Mouse (Mus musculus) midbrain, postnatal 0 days (tissue): ENCODE measurements at regions not wholly inside any gene's neighbourhood (a gene's known extent, or its start where the extent isn't known, plus 50 kb on each side); places are given as distances from the start of the nearest gene placed in this dataset.

Experiments
- ATAC-seq: fragments of 200-750 bp; cut with Nextera tagmentation; 2 replicates; pipeline ENCODE4 v1.8.0; 2017; ENCODE audit warnings: moderate number of reproducible peaks, mild to moderate bottlenecking, moderate TSS enrichment, moderate library complexity; ENCODE audit not compliant: low FRiP score
- DNase-seq: peaks from one replicate; pipeline ENCODE4 v3.0.0-alpha.2; 2015; ENCODE audit warnings: low spot score
- H3K27ac ChIP-seq: fragments of 300-500 bp; sonication (generic); 2 replicates; pipeline ENCODE4 v1.5.1; 2014; ENCODE audit warnings: low read depth, mild to moderate bottlenecking, low read length, mixed read lengths
- H3K27me3 ChIP-seq: fragments of 300-500 bp; sonication (generic); 2 replicates; pipeline ENCODE4 v1.6.1; 2014; ENCODE audit warnings: low read length, control low read depth, mixed read lengths; ENCODE audit not compliant: insufficient read depth
- H3K36me3 ChIP-seq: fragments of 300-500 bp; sonication (generic); 2 replicates; pipeline ENCODE4 v1.6.1; 2014; ENCODE audit warnings: low read length, control low read depth, mixed read lengths; ENCODE audit not compliant: insufficient read depth
- H3K4me1 ChIP-seq: fragments of 300-500 bp; sonication (generic); 2 replicates; pipeline ENCODE4 v1.6.1; 2014; ENCODE audit warnings: mild to moderate bottlenecking, control low read depth, antibody characterized with exemption, low read length, mixed read lengths; ENCODE audit not compliant: insufficient read depth
- H3K4me2 ChIP-seq: fragments of 300-500 bp; sonication (generic); 2 replicates; pipeline ENCODE4 v1.6.1; 2014; ENCODE audit warnings: low read depth, mild to moderate bottlenecking, low read length, mixed read lengths; ENCODE audit not compliant: poor library complexity, severe bottlenecking
- H3K4me3 ChIP-seq: fragments of 300-500 bp; sonication (generic); 2 replicates; pipeline ENCODE4 v1.5.1; 2014; ENCODE audit warnings: low read depth, mild to moderate bottlenecking, low read length, moderate library complexity
- H3K9ac ChIP-seq: fragments of 300-500 bp; sonication (generic); replicated peaks from 2 replicates; pipeline ENCODE4 v1.6.1; 2014; ENCODE audit warnings: mild to moderate bottlenecking, low read length, moderate library complexity, mixed read lengths; ENCODE audit not compliant: poor library complexity, severe bottlenecking
- H3K9me3 ChIP-seq: fragments of 300-500 bp; sonication (generic); 2 replicates; pipeline ENCODE4 v1.6.1; 2016; ENCODE audit warnings: low read length, control low read depth
- CTCF ChIP-seq: IDR thresholded peaks from 2 replicates; pipeline ENCODE4 v1.5.1; 2016; ENCODE audit warnings: antibody characterized with exemption, mild to moderate bottlenecking
- WGBS: fragments of 180-500 bp; shearing (Covaris S2); extraction: QIAGEN DNeasy Blood & Tissue Kit; methylation state at CpG from one replicate; pipeline ENCODE4 v1.1.7; 2014; 5-methylcytosine and 5-hydroxymethylcytosine counted together

DNA sequence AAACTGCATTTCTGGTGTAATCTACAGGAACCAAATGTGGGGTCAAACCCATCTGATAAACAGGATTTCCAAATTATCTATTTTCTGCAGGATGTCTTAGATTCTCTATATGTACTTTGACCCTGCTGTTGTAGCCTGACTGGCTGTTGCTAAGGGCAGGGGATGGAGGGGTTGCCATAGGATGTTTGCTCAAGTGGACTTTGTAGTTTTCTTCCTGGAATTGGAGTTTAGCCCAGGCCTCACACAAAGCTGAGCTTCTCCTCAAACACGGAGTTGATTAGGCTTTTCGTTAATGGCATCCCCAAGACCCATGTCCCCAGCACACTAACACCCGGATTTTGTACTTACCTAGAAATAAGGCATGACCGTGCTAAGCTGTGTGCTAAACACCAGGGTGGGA, 173.3 kb downstream of the Atp23 start:
- H3K4me1 ChIP-seq, result no peaks in the 10 kb centered on the region
- DNase-seq (no peak), ATAC-seq (no peak)
- H3K4me2 ChIP-seq, result no peak overlapping the region
- no peak for TF ChIP-seq CTCF
- WGBS, result 81% methylated on average over 4 of the region's 4 CpGs
- H3K27ac ChIP-seq, result no peak overlapping the region
- H3K9me3 ChIP-seq, result no peaks in the 10 kb centered on the region
- no peak overlapping the region for H3K4me3 ChIP-seq
- no peaks in the 10 kb centered on the region for H3K36me3 ChIP-seq
- no peaks in the 10 kb centered on the region for H3K27me3 ChIP-seq
- H3K9ac ChIP-seq, result no peak overlapping the region

DNA sequence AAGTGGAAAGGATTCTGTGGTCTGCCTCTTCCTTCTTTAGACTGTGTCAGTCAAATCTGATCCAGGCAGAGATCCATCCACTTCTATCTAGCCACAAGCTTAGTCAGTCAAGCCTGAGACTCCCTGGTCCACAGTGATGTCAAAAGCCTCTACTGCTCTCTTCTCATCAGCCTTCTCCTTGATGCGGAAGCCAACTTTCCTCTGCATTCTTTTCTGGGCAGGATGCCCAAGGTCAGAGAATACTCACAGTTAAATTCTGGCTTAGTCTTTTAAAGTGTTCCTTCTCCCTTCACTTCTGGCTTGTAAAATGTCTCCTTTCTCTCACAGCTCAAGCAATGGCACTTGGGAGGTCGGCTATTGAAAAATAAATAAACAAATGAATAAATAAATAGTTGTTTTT, 183.2 kb downstream of the Atp23 start:
- DNase-seq, result peak; percentile 67
- no peaks in the 10 kb centered on the region for H3K4me1 ChIP-seq
- no peak overlapping the region for H3K4me3 ChIP-seq
- H3K27me3 ChIP-seq, result no peaks in the 10 kb centered on the region
- ATAC-seq, result no peak
- H3K9me3 ChIP-seq, result no peaks in the 10 kb centered on the region
- TF ChIP-seq CTCF, result no peak
- 53% methylated on average over 2 of the region's 2 CpGs for WGBS
- no peak overlapping the region for H3K9ac ChIP-seq
- no peaks in the 10 kb centered on the region for H3K36me3 ChIP-seq
- H3K27ac ChIP-seq, result no peak overlapping the region
- H3K4me2 ChIP-seq, result no peak overlapping the region

DNA sequence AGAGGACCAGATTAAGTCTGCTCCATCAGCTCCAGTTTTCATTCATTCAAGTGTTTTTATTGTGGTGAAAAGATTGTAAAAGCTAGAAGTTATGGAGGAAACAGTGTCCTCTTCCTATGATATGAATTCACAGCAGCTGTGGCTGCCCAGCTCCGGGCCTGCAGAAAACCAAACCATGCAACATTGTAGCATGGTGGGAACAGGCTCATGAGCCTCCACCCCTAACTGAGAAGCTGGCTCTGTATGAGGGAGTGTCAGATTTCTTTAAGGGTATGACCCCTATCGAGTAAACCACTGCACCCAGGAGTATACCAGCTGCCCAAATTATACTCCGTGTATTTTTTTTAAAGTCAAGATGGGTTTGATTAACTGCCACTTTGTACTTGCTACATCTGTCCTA, 189.4 kb downstream of the Atp23 start:
- Histone ChIP-seq H3K4me1 (no peaks in the 10 kb centered on the region), H3K9me3 (no peaks in the 10 kb centered on the region), H3K27me3 (no peaks in the 10 kb centered on the region), H3K36me3 (no peaks in the 10 kb centered on the region), H3K4me3 (no peak overlapping the region), H3K27ac (no peak overlapping the region), H3K9ac (no peak overlapping the region), H3K4me2 (no peak overlapping the region)
- TF ChIP-seq CTCF, result no peak
- ATAC-seq, result no peak
- no peak for DNase-seq
- WGBS, result 68% methylated on average over 3 of the region's 3 CpGs

DNA sequence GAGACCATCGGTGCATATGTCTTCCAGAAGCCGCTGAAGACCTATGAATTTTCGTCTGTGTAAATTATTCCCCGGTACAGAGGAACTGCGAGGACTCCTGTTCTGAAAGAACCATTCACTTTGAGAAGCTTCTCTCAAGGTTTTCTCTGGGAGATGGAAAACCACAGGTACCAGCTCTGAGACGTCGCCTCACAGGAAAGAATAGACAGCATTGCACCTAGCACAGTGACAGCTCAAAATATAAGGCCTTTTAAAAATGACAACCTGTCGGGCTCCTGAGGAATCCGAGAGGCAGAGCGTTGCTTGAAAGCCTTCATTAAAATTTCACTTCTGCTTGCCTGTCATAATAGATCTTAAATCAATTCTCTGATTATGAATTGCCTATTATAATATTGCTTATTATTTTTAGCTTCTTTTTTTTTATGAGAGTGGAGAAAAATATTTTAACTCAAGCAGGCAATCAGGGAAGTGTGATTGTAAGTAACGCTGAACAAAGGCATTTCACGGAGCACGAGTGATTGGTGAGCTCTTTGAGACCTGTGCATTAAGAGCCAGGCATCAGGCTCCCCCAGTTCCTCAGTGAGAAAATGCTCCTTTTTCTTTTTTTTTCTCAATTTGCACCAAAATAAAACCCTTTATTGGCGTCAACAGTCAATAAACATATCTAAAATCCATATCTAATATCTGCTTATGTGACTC, 191.8 kb downstream of the Atp23 start:
- Histone ChIP-seq H3K27me3 (no peaks in the 10 kb centered on the region), H3K9ac (no peak overlapping the region), H3K9me3 (no peaks in the 10 kb centered on the region), H3K4me2 (no peak overlapping the region), H3K4me3 (no peak overlapping the region), H3K4me1 (no peaks in the 10 kb centered on the region), H3K36me3 (no peaks in the 10 kb centered on the region), H3K27ac (peak overlapping the region; percentile 32; the same call in 1 of the 2 replicates)
- DNase-seq (no peak), ATAC-seq (no peak)
- WGBS, result 49% methylated on average over 14 of the region's 14 CpGs
- no peak for TF ChIP-seq CTCF

DNA sequence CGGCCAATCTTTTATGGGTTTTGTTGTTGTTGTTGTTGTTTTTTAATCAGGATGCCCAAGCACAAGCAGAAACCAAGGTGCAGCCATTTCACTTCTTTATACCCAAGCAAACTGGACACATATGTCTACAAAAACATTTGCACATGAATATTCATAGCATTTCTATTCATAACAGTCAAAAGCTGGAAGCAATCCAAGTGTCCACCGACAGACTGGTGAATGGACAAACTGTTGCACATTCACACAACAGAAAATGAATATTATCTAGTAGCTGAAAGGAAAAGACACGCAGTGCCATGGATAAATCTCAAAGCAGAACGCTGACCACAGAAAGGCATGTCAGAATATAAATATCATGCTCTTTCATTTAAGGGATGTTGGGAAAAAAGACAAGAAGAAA, 192.4 kb downstream of the Atp23 start:
- peak; percentile 69 for DNase-seq
- Histone ChIP-seq H3K27ac (peak overlapping the region; percentile 32; the same call in 1 of the 2 replicates), H3K9ac (no peak overlapping the region), H3K36me3 (no peaks in the 10 kb centered on the region), H3K4me2 (no peak overlapping the region), H3K4me3 (no peak overlapping the region), H3K9me3 (no peaks in the 10 kb centered on the region), H3K4me1 (no peaks in the 10 kb centered on the region), H3K27me3 (no peaks in the 10 kb centered on the region)
- ATAC-seq, result no peak
- WGBS, result 32% methylated on average over 4 of the region's 4 CpGs
- no peak for TF ChIP-seq CTCF

DNA sequence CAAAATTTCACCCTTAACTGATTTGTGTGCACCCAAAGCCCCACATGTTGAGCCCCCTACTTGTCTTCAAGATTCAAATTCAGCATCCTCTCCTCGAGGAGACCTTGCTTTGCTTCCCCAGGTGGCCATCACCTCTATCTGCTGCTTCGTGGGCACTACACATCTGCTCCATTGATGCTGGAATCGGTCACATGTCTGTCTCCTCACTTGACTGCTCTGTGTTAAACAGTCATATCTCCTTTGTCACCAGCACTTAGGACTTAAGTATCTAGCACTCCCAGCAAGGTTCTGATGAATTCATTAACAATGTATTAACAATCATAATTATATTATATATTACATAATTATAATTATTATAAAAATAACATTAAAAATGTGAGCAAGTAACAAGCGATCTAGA, 192.9 kb downstream of the Atp23 start:
- ATAC-seq, result no peak
- no peak overlapping the region for H3K9ac ChIP-seq
- no peak overlapping the region for H3K27ac ChIP-seq
- no peaks in the 10 kb centered on the region for H3K36me3 ChIP-seq
- no peak overlapping the region for H3K4me2 ChIP-seq
- no peak overlapping the region for H3K4me3 ChIP-seq
- no peaks in the 10 kb centered on the region for H3K27me3 ChIP-seq
- TF ChIP-seq CTCF, result no peak
- 73% methylated on average over 4 of the region's 4 CpGs for WGBS
- no peaks in the 10 kb centered on the region for H3K9me3 ChIP-seq
- no peaks in the 10 kb centered on the region for H3K4me1 ChIP-seq
- DNase-seq, result no peak
